Mouse (Mus musculus) limb, embryonic 13.5 days (tissue): Measurements from ENCODE around the gene Sept5. TPM values are rescaled to one million over a fixed set of nuclear protein-coding genes. Genes with fewer than 3 reads are reported as not detected.

Experiments
- ATAC-seq: fragments of 200-750 bp; cut with Nextera tagmentation; 2 replicates; pipeline ENCODE4 v1.8.0; 2017; ENCODE audit warnings: low read depth, moderate number of reproducible peaks, moderate TSS enrichment; ENCODE audit not compliant: low FRiP score
- H3K27ac ChIP-seq: fragments of 300-500 bp; sonication (generic); 2 replicates; pipeline ENCODE4 v1.5.1; 2015; ENCODE audit warnings: inconsistent platforms, mild to moderate bottlenecking, moderate library complexity
- H3K27me3 ChIP-seq: fragments of 300-500 bp; sonication (generic); 2 replicates; pipeline ENCODE4 v1.6.1; 2015; ENCODE audit warnings: mild to moderate bottlenecking, inconsistent platforms
- H3K36me3 ChIP-seq: fragments of 300-500 bp; sonication (generic); 2 replicates; pipeline ENCODE4 v1.6.1; 2015; ENCODE audit warnings: inconsistent platforms, mild to moderate bottlenecking, moderate library complexity
- H3K4me1 ChIP-seq: fragments of 300-500 bp; sonication (generic); 2 replicates; pipeline ENCODE4 v1.6.1; 2015; ENCODE audit warnings: inconsistent platforms
- H3K4me2 ChIP-seq: fragments of 300-500 bp; sonication (generic); replicated peaks from 2 replicates; pipeline ENCODE4 v1.6.1; 2015; ENCODE audit warnings: inconsistent platforms, mild to moderate bottlenecking, moderate library complexity
- H3K4me3 ChIP-seq: fragments of 300-500 bp; sonication (generic); 2 replicates; pipeline ENCODE4 v1.5.1; 2015; ENCODE audit warnings: moderate library complexity, mild to moderate bottlenecking, inconsistent platforms
- H3K9ac ChIP-seq: fragments of 300-500 bp; sonication (generic); 2 replicates; pipeline ENCODE4 v1.6.1; 2015; ENCODE audit warnings: mild to moderate bottlenecking, inconsistent platforms
- H3K9me3 ChIP-seq: fragments of 300-500 bp; sonication (generic); 2 replicates; pipeline ENCODE4 v1.6.1; 2016; ENCODE audit warnings: inconsistent platforms
- WGBS: fragments of 180-500 bp; shearing (Covaris S2); methylation state at CpG from one replicate; pipeline ENCODE4 v1.1.7; 2015; 5-methylcytosine and 5-hydroxymethylcytosine counted together
- polyA plus RNA-seq: library from polyadenylated mRNA; unstranded; fragments of >200 nt; fragmentation: Nextera tagmentation; extraction: Ambion mirVana; gene quantifications from 2 replicates; pipeline ENCODE4 v1.2.1, GENCODE M21; 2015

The Sept5 gene
- polyA plus RNA-seq: 37.0 and 41.7 TPM in 2 replicates

DNA sequence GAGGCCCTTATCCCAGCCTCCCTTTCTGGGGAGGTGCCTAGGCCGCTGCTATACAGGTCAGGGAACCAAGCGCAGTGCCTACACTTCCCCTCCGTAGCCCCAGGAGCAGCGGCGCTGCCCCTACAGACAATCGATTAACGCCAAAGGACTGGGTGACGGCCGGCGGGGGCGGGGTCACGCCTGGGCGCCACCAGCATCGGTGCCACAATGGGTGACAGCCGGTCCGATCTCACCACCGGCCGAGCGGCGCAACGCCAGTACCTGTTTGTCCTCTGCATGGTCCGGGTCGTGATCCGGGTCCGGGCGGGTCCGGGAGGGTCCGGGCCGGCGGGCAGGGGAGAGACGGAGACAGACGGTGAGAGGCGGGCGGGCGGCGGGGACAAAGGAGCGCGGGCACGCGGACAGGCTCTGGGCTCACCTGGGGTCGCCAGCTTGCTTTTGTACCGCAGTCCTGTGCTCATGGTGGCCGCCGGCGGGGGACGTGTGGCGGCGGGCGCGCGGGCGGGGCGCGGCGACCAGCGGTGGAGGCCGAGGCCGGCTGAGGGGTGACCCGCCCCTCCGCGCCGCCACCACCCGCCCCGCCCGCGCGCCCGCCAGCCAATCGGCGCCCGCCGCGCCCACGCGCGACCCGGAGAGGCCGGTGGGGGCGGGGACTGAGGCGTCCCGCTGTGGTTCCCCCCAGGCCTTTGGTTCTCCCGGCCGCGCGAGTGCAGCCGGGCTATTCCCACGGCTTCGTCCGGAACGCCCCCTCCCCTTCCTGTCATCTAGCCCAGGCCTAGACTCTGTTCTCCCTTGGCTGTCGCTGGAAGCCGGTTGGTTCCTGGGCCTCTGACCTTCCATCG lies at the start of gene Sept5:
Sept5 (minus strand) TSS at position 565 of the 842 bp plus-strand sequence.
- H3K27me3 ChIP-seq: peaks cover 43% of the 10 kb centered on the region
- H3K9me3 ChIP-seq: 0 out of 2 replicates have a peak, but pooled peaks cover 2% of the 10 kb centered on the region
- H3K4me2 ChIP-seq: peak within 1 kb of the TSS; percentile 87
- peaks cover 36% of the 10 kb centered on the region for H3K4me1 ChIP-seq
- peaks cover 8% of the 10 kb centered on the region for H3K36me3 ChIP-seq
- H3K27ac ChIP-seq: peak within 1 kb of the TSS; percentile 22; the same call in 1 of the 2 replicates
- H3K4me3 ChIP-seq: peak within 1 kb of the TSS; percentile 83
- 0% methylated on average over 80 of the region's 93 CpGs for WGBS
- H3K9ac ChIP-seq: peak within 1 kb of the TSS; percentile 86
- peak; percentile 42 for ATAC-seq

DNA sequence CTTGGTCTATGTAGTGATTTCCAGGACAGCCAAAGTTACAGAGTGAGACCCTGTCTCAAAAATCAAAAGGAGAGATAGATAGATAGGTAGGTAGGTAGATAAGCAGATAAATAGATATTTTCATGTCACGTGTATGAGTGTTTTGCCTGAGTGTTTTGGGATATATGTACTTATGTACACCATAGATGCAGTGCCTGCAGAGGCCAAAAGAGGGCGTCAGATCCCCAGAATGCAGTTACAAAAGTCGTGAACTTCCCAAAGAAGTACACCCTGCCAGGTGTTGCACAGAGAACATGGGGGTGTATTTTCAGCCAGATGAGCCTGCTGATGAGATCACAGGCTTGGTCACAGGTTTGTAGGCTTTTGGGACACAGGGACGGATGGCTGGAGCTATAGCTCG lies 49.4 kb upstream of the Sept5 start:
- whole genome bisulfite sequencing: 46% methylated on average over 5 of the region's 5 CpGs
- Histone ChIP-seq H3K27ac (no peak overlapping the region), H3K9me3 (no peaks in the 10 kb centered on the region), H3K9ac (no peak overlapping the region), H3K27me3 (0 out of 2 replicates have a peak, but pooled peaks cover 5% of the 10 kb centered on the region), H3K36me3 (no peaks in the 10 kb centered on the region), H3K4me3 (no peak overlapping the region), H3K4me1 (no peaks in the 10 kb centered on the region), H3K4me2 (no peak overlapping the region)
- ATAC-seq: no peak

DNA sequence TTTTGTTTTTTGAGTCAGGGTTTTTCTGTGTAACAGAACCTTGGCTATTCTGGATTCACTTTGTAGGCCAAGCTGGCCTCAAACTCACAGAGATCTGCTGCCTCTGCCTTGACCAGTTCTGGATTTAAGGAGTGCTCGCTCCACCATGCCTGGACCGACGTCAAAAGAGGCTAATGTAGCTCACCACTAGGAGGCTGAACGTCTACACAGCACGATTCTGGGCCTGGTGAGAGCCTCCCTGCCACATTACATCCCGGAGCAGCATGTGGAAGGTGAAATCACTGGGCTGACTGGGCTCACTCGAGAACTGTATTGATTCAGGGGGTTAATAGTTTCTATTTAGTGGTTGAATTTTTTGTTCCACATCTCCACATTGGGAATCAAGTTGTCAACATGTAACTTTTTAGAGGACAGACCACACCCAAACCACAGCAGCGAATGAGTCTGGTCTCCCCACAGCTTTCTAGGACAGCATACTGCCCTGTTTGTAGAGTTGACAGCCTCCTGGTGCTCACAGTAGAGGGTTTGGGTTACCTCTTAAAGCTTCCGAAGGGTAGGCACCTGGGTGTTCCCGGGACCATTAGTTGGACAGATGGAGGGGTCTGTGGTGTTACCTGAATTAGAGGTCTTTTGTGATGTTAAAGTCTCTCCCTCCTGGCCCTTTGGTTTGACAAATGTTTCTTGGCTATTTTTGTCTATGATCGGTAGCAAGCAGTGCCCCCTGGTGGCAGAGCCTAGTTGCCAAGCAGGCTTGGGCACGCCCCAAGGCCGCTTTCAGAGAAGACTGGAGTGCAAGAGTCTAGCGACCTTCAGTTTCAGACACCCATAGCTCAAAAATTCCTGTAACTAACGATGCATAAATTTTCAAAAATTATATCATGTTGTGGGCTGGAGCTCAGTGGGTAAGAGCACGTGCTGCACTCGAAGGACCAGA lies 48.3 kb upstream of the Sept5 start:
- Histone ChIP-seq H3K4me3 (no peak overlapping the region), H3K27ac (no peak overlapping the region), H3K36me3 (no peaks in the 10 kb centered on the region), H3K4me1 (no peaks in the 10 kb centered on the region), H3K27me3 (0 out of 2 replicates have a peak, but pooled peaks cover 5% of the 10 kb centered on the region), H3K4me2 (no peak overlapping the region), H3K9ac (no peak overlapping the region), H3K9me3 (no peaks in the 10 kb centered on the region)
- ATAC-seq: no peak; the same call in 1 of the 2 replicates
- WGBS: 33% methylated on average over 17 of the region's 17 CpGs

DNA sequence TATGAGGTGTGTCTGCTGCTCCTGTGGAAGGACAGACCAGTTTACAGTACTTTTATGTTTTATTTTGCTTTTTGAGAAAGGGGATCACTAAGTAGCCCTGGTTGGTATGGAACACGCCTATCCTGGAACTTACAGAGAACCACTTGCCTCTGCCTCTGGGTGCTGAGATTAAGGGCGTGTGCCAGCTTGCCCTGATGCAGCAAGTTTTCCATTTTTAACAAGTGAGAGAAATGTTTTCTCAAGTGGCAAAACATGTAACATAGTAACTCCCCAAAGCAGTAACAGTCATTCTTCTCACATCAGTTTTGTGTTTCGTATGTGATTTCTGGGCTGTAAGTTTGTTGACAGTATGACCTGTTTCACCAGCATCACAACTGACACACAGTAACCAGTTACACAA lies 43.3 kb upstream of the Sept5 start:
- Histone ChIP-seq H3K4me1 (no peaks in the 10 kb centered on the region), H3K9ac (no peak overlapping the region), H3K4me3 (no peak overlapping the region), H3K9me3 (no peaks in the 10 kb centered on the region), H3K4me2 (no peak overlapping the region), H3K27me3 (no peaks in the 10 kb centered on the region), H3K36me3 (no peaks in the 10 kb centered on the region), H3K27ac (no peak overlapping the region)
- no peak for ATAC-seq
- WGBS: 78% methylated on average over 3 of the region's 3 CpGs

DNA sequence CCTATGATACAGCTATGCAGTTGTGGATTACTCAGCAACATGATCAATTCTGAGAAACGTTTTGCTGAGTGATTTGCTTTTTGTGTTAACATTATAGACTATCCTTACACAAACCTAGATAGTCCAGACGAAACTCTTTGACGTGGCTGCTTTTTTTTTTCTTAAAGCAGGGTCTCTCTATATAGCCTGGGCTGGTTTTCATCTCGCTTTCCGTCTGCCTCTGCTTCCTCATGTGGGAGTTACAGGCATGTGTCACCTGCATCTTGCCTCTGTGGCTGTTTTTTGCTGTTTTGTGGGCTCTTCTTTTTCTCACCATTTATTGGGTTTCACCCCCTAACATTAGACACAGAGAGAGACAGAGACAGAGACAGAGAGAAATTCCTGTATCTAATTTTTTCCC lies 42.3 kb upstream of the Sept5 start:
- Histone ChIP-seq H3K27ac (no peak overlapping the region), H3K27me3 (no peaks in the 10 kb centered on the region), H3K9me3 (no peaks in the 10 kb centered on the region), H3K4me2 (no peak overlapping the region), H3K9ac (no peak overlapping the region), H3K4me3 (no peak overlapping the region), H3K36me3 (no peaks in the 10 kb centered on the region), H3K4me1 (no peaks in the 10 kb centered on the region)
- ATAC-seq: no peak
- 64% methylated on average over 5 of the region's 5 CpGs for WGBS

DNA sequence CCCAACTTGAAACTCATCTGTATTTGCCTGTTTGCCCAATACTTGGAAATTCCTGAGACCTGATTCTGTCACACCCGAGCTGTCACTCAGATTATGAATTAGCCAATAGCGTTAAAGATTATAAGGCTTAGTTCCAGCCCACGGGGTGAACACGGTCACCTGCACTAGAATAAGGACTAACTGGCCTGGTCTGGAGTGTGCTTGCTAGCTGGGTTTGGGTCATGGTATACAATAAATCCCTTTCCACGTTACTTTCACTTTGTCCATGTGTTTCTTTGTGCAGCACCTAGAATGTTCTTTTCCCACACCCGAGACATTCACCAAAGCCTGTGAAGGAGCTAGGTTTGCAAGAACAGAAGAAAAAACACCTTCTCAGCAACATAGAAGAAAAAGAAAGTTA lies 40.2 kb upstream of the Sept5 start:
- Histone ChIP-seq H3K4me1 (no peaks in the 10 kb centered on the region), H3K36me3 (no peaks in the 10 kb centered on the region), H3K9me3 (no peaks in the 10 kb centered on the region), H3K4me2 (no peak overlapping the region), H3K27ac (no peak overlapping the region), H3K4me3 (no peak overlapping the region), H3K27me3 (no peaks in the 10 kb centered on the region), H3K9ac (no peak overlapping the region)
- no peak for ATAC-seq
- 75% methylated on average over 6 of the region's 6 CpGs for WGBS

DNA sequence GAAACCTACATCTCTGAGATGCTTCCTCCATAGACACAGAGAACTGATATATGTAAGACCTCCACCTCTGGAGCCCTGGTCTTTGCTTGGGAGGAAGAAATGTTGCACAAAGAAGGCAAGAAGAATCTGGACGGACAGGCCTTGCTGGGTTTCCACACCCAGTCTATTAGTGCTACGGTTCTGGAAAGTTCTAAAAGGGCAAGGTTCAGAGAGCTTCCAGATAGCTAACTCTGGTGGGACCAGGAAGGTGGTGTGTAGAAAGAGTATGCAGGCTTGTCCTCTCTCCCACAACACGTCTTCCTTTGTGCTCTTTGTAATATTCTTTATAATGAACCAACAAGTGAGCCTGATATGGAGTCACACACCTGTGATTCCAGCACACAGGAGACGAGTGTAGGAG lies 28.8 kb upstream of the Sept5 start:
- H3K27me3 ChIP-seq: no peaks in the 10 kb centered on the region
- peaks cover 4% of the 10 kb centered on the region; the same call in 1 of the 2 replicates for H3K9me3 ChIP-seq
- no peak overlapping the region for H3K4me2 ChIP-seq
- no peaks in the 10 kb centered on the region for H3K36me3 ChIP-seq
- no peak overlapping the region for H3K27ac ChIP-seq
- WGBS: 76% methylated on average over 4 of the region's 4 CpGs
- H3K4me3 ChIP-seq: no peak overlapping the region
- H3K4me1 ChIP-seq: peaks cover 8% of the 10 kb centered on the region
- no peak overlapping the region for H3K9ac ChIP-seq
- ATAC-seq: no peak

DNA sequence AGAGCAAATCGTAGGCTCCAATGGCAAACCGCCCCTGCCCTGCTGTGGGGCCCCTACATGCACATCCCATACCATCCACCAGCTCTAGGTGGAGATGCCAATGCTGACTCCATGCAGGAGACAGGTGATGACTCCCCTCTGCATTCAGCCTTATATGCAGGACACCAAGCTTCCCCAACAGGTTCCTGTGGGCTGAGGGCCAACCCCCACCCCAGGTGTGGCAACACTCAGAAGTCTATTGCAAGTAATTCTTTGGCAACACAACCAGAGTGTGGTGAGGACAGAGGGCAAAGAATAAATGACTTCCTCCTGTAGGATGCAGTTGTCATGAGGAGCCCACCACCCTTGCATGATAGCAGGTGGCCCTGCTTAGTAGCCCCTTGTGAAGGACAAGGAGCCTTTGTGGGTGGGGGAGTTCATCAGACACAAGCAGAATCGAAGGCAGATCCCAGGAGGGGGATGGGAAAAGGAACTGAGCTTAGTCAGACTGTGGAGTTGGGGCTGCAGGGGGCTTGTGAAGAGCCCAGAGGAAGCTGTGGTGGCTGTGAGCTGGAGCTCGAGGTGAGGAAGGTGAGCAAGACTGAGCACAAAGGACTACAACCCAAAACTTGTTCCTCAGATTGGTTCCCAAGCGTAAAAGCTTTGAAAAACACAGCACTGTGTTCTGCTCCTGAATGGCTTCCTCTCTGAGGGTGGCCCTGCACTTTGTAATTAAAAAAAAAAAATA lies 25.8 kb upstream of the Sept5 start:
- no peak for ATAC-seq

DNA sequence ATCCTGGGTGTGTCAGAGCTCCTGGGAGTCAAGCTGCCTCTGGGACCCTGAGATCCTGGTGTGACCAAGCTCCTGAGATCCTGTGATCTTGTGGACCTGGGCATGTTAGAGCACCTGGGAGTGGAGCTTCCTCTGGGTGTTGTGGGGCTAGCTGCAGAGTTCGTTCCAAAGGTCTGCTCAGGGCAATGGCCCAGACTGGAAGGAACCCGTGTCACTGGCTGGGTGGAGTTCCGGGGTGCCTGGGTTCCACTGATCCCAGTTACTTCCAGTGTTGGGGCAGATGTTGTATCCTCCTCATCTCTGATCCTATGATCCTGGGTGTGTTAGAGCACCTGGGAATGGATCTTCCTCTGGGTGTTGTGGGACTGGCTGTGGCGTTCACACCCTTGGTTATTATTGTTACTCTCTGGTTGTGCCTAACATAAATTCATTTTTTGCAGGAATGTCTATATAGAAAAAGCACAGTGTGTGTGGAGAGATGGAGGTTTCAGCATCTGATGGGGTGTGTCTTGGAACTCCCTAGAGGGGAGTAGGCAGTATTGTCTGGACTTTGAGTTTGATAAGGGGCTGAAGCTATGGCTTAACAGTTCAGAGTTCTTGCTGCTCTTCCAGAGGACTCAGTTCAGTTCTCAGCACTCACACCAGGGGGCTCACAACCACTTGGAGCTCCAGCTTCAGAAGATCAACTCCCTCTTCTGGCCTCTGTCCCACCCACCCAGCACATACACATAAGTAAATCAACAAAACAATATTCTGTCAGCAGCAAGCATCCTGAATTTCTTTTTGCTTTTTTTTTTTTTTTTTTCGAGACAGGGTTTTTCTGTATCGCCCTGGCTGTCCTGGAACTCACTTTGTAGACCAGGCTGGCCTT lies 23.8 kb upstream of the Sept5 start:
- no peak for ATAC-seq
- no peaks in the 10 kb centered on the region for H3K27me3 ChIP-seq
- no peaks in the 10 kb centered on the region for H3K9me3 ChIP-seq
- H3K4me3 ChIP-seq: no peak overlapping the region
- H3K4me1 ChIP-seq: peaks cover 8% of the 10 kb centered on the region
- H3K9ac ChIP-seq: no peak overlapping the region
- H3K36me3 ChIP-seq: no peaks in the 10 kb centered on the region
- WGBS: 82% methylated on average over 6 of the region's 6 CpGs
- H3K27ac ChIP-seq: no peak overlapping the region
- no peak overlapping the region for H3K4me2 ChIP-seq

More for the DNA sequence above, 25.8 kb upstream of the Sept5 start:
- WGBS: 45% methylated on average over 5 of the region's 5 CpGs
- Histone ChIP-seq H3K9ac (no peak overlapping the region), H3K36me3 (no peaks in the 10 kb centered on the region), H3K27me3 (no peaks in the 10 kb centered on the region), H3K4me1 (peaks cover 8% of the 10 kb centered on the region), H3K27ac (no peak overlapping the region; the same call in 1 of the 2 replicates), H3K4me2 (no peak overlapping the region), H3K4me3 (no peak overlapping the region), H3K9me3 (peaks cover 4% of the 10 kb centered on the region; the same call in 1 of the 2 replicates)

DNA sequence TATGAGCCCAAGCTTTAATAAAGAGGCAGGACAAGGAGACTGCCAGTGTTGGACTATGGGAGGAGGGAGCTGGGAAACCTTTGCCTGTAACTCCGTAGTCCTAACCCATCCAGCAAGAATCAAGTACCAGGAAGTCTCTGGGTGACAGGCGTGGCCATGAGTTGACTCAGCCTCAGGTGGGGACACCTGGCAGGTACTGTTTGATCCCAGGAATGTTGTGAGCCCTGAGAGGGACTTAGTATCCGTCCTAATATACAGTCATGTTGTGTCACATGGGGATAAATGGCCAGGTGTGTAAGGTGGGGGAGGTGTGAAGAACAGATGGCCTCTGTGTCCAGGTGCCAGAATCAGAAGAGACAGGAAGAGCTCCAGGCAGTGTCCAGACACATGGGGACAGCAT lies 19.4 kb upstream of the Sept5 start:
- Histone ChIP-seq H3K36me3 (no peaks in the 10 kb centered on the region), H3K4me2 (no peak overlapping the region), H3K27me3 (no peaks in the 10 kb centered on the region), H3K9ac (no peak overlapping the region), H3K4me3 (no peak overlapping the region), H3K4me1 (peaks cover 11% of the 10 kb centered on the region; the same call in 1 of the 2 replicates), H3K27ac (no peak overlapping the region), H3K9me3 (no peaks in the 10 kb centered on the region)
- WGBS: 56% methylated on average over 3 of the region's 3 CpGs
- no peak for ATAC-seq

DNA sequence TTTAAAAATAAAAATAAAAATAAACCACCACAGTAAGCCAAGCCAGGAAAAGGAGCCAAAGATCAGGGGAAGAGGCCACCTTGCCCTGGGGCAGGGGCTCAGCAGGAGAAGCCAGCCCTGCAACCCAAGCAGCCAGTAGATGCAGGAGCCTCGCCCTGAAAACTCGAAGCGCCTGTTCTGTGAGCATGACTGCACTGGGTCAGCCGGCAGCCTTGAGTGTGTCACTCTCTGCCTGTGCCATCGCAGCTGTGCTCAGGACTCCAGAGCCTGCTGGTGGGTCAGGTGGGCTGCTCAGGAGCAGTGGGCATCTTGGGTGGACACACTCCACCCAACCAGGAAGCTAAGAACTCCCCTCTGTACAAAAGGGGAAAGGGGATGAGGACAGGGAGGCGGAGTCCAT lies 15.6 kb upstream of the Sept5 start:
- Histone ChIP-seq H3K9ac (no peak overlapping the region), H3K27ac (peak overlapping the region; percentile 48), H3K4me2 (no peak overlapping the region), H3K4me1 (peaks cover 11% of the 10 kb centered on the region; the same call in 1 of the 2 replicates), H3K9me3 (no peaks in the 10 kb centered on the region), H3K36me3 (no peaks in the 10 kb centered on the region), H3K4me3 (no peak overlapping the region), H3K27me3 (no peaks in the 10 kb centered on the region)
- 0 out of 2 replicates have a peak, but pooled peaks have one; percentile 21 for ATAC-seq
- 68% methylated on average over 6 of the region's 6 CpGs for WGBS
